Mouse (Mus musculus) CD4-positive, CD25-positive, alpha-beta regulatory T cell, adult 9 weeks (primary cell): Measurements from ENCODE around the gene Plin4. TPM values are rescaled to one million over a fixed set of nuclear protein-coding genes. Genes with fewer than 3 reads are reported as not detected.

Experiments used
- polyA plus RNA-seq: library from polyadenylated mRNA; unstranded; fragments of 100-300 nt; shearing (Covaris generic); gene quantifications from one replicate; pipeline ENCODE4 v1.2.1, GENCODE M21; 2017

Plin4 gene
- polyA plus RNA-seq, result not detected

DNA sequence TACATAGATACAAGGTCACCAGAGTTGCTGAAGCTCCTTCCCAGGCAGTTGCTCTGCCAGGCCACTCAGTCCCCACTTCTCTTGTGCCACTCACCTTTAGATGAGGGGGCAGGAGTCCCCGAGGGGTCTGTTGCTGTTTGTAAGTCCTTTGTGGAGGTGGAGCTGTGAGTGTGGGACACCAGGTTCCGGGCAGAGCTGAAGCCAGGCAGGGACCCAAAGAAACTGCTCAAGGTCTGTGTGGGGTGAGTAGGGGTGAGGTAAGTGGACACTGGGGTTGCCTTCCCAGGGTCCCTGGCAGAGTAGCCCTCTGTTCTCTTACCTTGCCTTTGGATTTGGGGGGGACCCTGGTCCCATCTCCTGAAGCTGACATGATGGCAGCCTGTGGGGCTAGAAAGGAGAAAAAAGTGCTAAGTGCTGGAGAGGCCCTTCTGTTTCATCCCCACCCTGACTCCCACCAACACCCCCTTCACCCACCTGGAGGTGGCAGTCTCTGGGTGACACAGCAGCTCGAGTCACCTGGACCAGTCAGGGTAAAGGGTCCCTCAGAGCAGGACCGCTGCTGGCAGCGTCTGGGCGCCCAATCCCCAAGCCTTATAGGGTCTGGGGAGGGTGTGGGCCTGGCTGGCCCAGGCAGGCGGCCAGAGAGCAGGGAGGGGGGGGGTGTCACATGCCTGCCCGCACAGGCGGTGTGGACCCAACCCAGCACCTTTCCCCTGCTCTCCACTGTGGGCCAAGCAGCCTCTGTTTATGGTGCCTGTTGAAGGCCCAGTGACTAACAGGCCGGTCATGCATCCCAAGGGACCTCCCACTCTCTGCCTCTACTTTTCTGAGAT, at the start of gene Plin4:
Gene Plin4, minus strand, starts transcription at position 585 of the 833 bp plus-strand sequence.

DNA sequence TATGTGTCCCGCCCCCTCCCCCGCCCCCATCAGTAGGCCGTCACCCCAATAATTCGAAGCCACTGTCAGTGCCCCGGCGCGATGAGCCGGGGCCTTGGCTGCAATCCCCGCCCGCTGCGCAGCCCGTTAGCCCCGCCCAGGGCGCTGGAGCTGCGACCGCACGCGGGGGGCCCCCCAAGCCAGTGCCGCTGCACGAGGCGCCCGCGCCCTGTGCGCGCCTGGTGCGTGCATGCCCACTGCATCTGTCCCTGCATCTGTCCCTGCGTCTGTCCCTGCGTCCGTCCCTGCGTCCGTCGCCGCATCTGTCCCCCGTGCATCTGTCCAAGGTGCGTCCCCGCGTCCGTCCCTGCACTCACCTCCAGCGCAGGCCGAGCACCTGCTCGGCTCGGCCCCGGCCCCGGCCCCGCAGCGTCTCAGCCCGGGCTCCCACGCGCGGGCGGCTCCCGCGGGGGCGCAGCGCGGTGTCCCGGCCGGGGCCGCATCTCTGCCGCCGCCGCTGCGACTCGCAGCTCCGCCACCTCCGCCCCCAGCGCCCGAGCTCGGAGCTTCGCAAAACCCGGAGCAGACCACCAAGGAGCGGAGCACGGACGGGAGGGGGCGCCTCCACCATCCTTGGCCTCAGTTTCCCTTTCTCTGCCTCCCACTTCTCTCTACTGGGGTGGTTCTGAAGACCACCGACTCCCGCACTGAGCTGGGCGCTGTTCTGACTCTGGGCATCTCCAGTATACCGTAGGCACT, 30.4 kb upstream of the Plin4 start, which contains the start of gene Sema6b:
Gene Sema6b, minus strand, starts transcription at position 486 of the 738 bp plus-strand sequence.

DNA sequence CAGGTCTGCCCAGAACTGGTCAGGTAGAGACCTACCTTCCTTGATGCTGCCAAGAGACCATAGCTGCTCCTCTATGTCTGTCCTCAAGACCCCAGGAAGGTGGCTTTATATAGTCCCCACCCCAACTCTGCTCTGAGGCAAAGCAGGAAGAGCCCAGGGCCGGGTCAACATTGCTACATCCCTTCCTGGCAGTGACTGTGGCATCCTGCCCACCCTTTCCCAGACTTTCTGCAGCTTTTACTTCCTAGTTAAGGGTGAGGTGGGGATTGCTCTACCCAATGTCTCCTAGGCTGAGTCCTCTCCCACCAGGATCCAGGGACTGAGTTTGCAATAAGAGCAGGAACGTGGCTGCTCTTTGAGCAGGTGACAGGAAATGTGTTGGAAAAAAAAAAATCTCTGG, 12.2 kb upstream of the Plin4 start, which contains the start of gene Lrg1:
Gene Lrg1, minus strand, starts transcription at position 176 of the 400 bp plus-strand sequence.

DNA sequence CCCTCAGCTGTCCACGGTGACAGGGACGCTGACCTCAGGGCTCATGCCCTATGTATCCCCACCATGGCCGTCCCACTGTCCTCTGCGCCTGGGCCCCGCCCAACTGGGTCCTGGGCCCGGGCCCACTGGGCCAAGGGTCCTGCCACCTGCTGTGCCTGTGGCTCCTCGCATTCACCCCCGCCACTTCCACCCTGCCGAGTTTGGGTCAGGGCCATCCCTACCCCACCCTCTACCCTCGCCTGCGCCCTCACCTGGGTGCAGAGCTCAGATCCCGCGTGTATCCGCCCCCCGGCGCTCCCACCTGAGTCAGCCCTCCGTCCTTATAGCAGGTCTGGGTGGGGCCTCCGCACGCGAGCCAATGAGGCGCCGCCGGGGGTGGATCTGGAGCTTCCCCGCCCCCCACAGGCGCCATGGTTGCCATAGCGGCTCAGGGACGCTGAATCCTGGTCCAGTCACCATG, 7.7 kb upstream of the Plin4 start, which contains the start of gene Plin5:
Gene Plin5, minus strand, starts transcription at position 346 of the 460 bp plus-strand sequence.

DNA sequence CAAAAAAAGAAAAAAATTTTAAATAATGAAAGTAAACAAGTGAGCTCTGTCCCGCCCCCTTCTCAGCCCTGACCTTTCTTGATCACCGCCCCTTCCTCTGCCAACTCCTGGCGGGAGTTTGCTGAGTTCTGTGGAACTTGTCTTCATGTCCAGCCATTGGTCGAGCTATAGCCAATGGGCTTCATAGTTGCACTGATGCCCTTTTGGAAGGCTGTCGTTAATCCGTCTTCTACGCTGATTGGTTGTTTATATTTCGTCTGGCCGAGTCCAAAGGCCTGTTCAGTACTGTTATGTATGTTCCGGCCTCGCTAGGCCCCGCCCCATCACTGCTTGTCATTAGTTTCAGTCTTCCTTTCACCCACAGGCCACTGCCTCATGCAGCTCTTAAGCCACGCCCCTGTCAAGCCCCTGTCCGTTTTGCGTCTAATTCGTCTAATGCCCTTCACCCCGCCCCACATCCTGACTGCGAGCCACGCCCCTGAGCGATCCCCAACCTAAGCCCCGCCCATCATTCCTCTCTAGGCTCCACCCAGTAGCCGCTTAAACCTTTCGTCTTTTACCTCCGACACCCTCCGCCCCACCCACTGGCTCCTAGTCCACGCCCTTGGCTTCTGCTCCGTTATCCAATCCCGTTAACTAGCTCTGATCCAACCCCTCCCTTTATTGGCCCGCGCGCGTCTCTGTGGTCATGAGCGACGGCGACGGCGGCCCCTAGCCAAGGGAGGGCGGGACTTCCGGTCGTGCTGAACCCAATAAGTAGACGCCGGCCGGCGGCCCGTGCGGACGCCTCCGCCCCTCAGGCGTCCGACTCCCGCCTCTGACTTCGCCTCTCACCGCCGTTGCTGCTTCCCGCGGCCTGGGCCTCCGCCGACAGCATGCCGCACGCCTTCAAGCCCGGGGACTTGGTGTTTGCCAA, 30.5 kb downstream of the Plin4 start, which contains the start of gene Hdgfl2:
Gene Hdgfl2, plus strand, starts transcription at position 755 of the 916 bp plus-strand sequence.

DNA sequence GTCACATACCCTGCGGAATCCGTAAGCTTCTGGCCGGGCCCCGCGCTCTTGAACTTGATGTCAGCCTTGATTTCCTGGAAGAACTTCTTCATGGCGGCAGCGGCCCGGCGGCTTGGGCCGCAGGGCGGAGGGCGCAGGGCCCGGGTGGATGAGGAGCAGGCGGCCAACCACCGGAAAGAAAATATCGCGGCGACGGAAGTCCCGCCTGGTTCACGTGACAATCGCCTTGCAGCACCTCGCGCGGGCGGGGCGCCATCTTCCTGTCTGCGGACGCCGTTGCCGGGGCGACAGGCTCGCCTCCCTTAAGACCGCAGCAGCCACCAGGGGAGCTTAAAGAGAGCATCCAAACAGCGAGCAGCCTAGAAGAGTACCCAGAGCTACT, 34.8 kb downstream of the Plin4 start, which contains the start of gene Ubxn6:
Gene Ubxn6, minus strand, starts transcription at position 202 of the 382 bp plus-strand sequence.

Other genes with a start within 250 kb of the Plin4 start
- gene Zfp119a, start 230.9 kb downstream of the Plin4 start, polyA plus RNA-seq, result 26.8 TPM
- gene Zfp959, start 217.7 kb downstream of the Plin4 start, polyA plus RNA-seq, result 31.1 TPM
- 15.2 TPM for gene Zfp119b, start 160.3 kb downstream of the Plin4 start, polyA plus RNA-seq
- 48.5 TPM for gene Ebi3, start 157.2 kb downstream of the Plin4 start, polyA plus RNA-seq
- 40.2 TPM for gene Yju2, start 150.7 kb downstream of the Plin4 start, polyA plus RNA-seq
- gene Shd, start 139.3 kb downstream of the Plin4 start, polyA plus RNA-seq, result 0.19 TPM
- not detected for gene Fsd1, start 123.3 kb downstream of the Plin4 start, polyA plus RNA-seq
- gene Stap2, start 104.2 kb downstream of the Plin4 start, polyA plus RNA-seq, result 0.24 TPM
- 29.7 TPM for gene Mpnd, start 104.1 kb downstream of the Plin4 start, polyA plus RNA-seq
- 149 TPM for gene Sh3gl1, start 73.2 kb downstream of the Plin4 start, polyA plus RNA-seq
- gene Chaf1a, start 69.4 kb downstream of the Plin4 start, polyA plus RNA-seq, result 0.52 TPM
- gene Ubxn6, start 34.8 kb downstream of the Plin4 start, polyA plus RNA-seq, result 82.8 TPM
- gene Hdgfl2, start 30.2 kb downstream of the Plin4 start, polyA plus RNA-seq, result 145 TPM
- not detected for gene Plin5, start 7.8 kb upstream of the Plin4 start, polyA plus RNA-seq
- gene Lrg1, start 12.2 kb upstream of the Plin4 start, polyA plus RNA-seq, result not detected
- gene Sema6b, start 30.5 kb upstream of the Plin4 start, polyA plus RNA-seq, result not detected
- 40.2 TPM for gene Tnfaip8l1, start 52.7 kb upstream of the Plin4 start, polyA plus RNA-seq
- 74.8 TPM for gene Mydgf, start 74.1 kb upstream of the Plin4 start, polyA plus RNA-seq
- 29.9 TPM for gene Dpp9, start 109.1 kb upstream of the Plin4 start, polyA plus RNA-seq
- 2.6 TPM for gene Fem1a, start 147.0 kb upstream of the Plin4 start, polyA plus RNA-seq
- 9.7 TPM for gene Ticam1, start 167.0 kb upstream of the Plin4 start, polyA plus RNA-seq
- gene Plin3, start 183.1 kb upstream of the Plin4 start, polyA plus RNA-seq, result 42.3 TPM
- gene Arrdc5, start 190.5 kb upstream of the Plin4 start, polyA plus RNA-seq, result not detected
- 14.2 TPM for gene Uhrf1, start 193.5 kb upstream of the Plin4 start, polyA plus RNA-seq
- gene Kdm4b, start 216.3 kb upstream of the Plin4 start, polyA plus RNA-seq, result 8.6 TPM